Mouse (Mus musculus) kidney, adult 2 months (tissue): Measurements from ENCODE around the gene Cdh5.

ENCODE experiments used
- CTCF ChIP-seq: fragments of 200-500 bp; conservative IDR thresholded peaks from 2 replicates; pipeline ENCODE4 v1.5.1; 2011; ENCODE audit warnings: low read depth, mild to moderate bottlenecking, control low read depth, low read length, moderate library complexity, mixed read lengths; ENCODE audit not compliant: insufficient read depth, insufficient read length
- POLR2A ChIP-seq: fragments of 200-500 bp; IDR thresholded peaks from one replicate; pipeline ENCODE4 v1.6.1; 2011; ENCODE audit warnings: low read depth, low read length, control low read depth

DNA sequence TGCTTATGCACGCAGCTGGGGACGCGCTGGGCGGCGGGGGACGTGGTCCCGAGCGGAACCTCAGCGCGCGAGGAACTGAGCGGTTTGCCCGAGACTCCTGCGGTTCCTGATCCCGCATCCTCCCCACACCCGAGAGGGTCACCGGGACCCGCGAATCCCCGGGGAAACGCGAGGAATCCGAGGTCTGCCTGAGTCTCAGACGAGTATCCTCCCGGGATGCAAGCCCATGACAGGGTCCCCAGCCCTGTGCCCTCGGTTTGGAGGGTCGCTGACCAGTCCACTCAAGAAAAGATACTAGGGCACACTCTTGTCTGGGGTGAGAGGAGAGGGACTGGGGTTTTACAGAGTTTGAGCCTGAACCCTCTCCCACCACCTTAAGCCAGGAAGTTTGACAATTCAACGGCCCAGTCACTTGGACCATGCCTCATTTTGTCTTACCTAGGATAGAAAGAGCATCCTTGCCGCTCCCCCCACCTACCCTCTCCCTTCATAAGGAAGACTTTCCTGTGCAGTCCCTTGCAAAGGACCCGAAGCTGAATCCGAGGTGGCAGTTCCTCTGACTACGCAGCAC is 69.7 kb downstream of the Cdh5 start:
- TF ChIP-seq POLR2A (no peak), CTCF (no peak)
